Mouse (Mus musculus): ENCODE data around the gene Caskin1. TPM values are rescaled to one million over a fixed set of nuclear protein-coding genes. Genes with fewer than 3 reads are reported as not detected.

Gene Caskin1
- polyA plus RNA-seq, 1 experiment from 2014 or later = 2.9 TPM

GRCm38 (mm10) chr17:24469336-24469909, 19.0 kb upstream of the Caskin1 start:
- DNase-seq (ENCODE audit: low spot score) (no peak), ATAC-seq (ENCODE audit: low read depth) (no peak)
- Histone ChIP-seq H3K9me3 (ENCODE audit: control insufficient read depth, low read length) (no peaks in the 10 kb centered on the region), H3K36me3 (ENCODE audit: control insufficient read depth, insufficient read depth, low read length) (peaks cover 6% of the 10 kb centered on the region; the same call in 1 of the 2 replicates), H3K4me1 (ENCODE audit: control insufficient read depth, insufficient read depth, low read length) (peaks cover 14% of the 10 kb centered on the region), H3K4me3 (ENCODE audit: low read depth, low read length) (peak overlapping the region; percentile 89), H3K27me3 (replicated peaks; ENCODE audit: control insufficient read depth, insufficient read depth, low read length) (no peaks in the 10 kb centered on the region), H3K4me2 (ENCODE audit: low read depth, low read length) (peak overlapping the region; percentile 96), H3K9ac (ENCODE audit: low read depth, low read length) (peak overlapping the region; percentile 86), H3K27ac (replicated peaks; ENCODE audit: low read depth, low read length) (peak overlapping the region; percentile 76)
- 19% methylated on average over 7 of the region's 7 CpGs for WGBS

DNA sequence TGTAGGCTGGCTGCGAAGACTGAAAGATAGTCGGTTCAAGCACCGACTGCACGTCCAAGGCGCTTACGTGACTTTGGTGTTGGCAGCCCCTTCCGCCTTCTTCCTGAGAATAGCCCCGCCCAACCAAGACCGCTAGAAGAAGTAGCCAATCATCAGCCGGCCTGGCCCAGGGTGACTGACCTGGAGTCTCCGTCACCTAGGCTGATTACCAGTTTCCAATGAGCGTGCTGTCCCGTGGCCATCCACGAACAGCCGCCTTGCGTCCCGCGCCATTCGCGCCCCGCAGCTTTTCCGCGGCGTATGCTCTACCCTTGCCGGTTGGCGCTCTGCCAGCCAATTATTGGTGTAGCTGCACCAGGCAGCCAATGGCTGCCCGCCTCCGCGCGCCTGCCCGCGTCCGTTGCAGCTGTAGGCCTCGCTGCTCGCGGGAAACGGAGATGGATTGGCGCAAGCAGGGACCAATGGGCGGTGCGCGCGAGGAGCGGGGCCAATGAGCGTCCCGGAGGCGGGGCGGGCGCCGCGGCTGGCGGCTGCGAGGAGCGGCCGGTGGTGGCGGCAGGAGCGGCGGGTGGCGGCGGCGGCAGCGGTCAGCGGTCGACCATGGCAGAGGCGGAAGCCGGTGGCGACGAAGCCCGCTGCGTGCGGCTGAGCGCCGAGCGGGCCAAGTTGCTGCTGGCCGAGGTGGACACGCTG, 18.3 kb upstream of the Caskin1 start, which contains the start of the genes E4f1 and Pgp:
E4f1 (minus strand) TSS at position 404 of the 693 bp plus-strand sequence.
Pgp (plus strand) TSS at position 483 of the 693 bp plus-strand sequence.
- H3K4me2 ChIP-seq (ENCODE audit: low read depth, low read length) = peak within 1 kb of the TSS; percentile 96
- H3K27ac ChIP-seq (replicated peaks; ENCODE audit: low read depth, low read length) = peak within 1 kb of the TSS; percentile 76
- peaks cover 12% of the 10 kb centered on the region for H3K36me3 ChIP-seq (ENCODE audit: control insufficient read depth, insufficient read depth, low read length)
- peak within 1 kb of the TSS; percentile 89 for H3K4me3 ChIP-seq (ENCODE audit: low read depth, low read length)
- H3K27me3 ChIP-seq (replicated peaks; ENCODE audit: control insufficient read depth, insufficient read depth, low read length) = no peaks in the 10 kb centered on the region
- WGBS = under 1% methylated on average over 39 of the region's 75 CpGs
- no peaks in the 10 kb centered on the region for H3K9me3 ChIP-seq (ENCODE audit: control insufficient read depth, low read length)
- peaks cover 14% of the 10 kb centered on the region for H3K4me1 ChIP-seq (ENCODE audit: control insufficient read depth, insufficient read depth, low read length)
- ATAC-seq (ENCODE audit: low read depth) (peak; percentile 99), DNase-seq (ENCODE audit: low spot score) (peak; percentile 99)
- H3K9ac ChIP-seq (ENCODE audit: low read depth, low read length) = peak within 1 kb of the TSS; percentile 86

- DNase-seq (ENCODE audit: low spot score) = peak; percentile 11
- 1% methylated on average over 27 of the region's 68 CpGs for WGBS
- ATAC-seq (ENCODE audit: low read depth) = peak; percentile 14; the same call in 1 of the 2 replicates
Measured at GRCm38 (mm10) chr17:24470701-24471527, 17.5 kb upstream of the Caskin1 start.

GRCm38 (mm10) chr17:24472512-24472911, 15.9 kb upstream of the Caskin1 start:
- WGBS = 88% methylated on average over 4 of the region's 4 CpGs
- Histone ChIP-seq H3K4me2 (ENCODE audit: low read depth, low read length) (peak overlapping the region; percentile 96), H3K4me3 (ENCODE audit: low read depth, low read length) (no peak overlapping the region; the same call in 1 of the 2 replicates), H3K9ac (ENCODE audit: low read depth, low read length) (no peak overlapping the region), H3K27me3 (replicated peaks; ENCODE audit: control insufficient read depth, insufficient read depth, low read length) (no peaks in the 10 kb centered on the region), H3K4me1 (ENCODE audit: control insufficient read depth, insufficient read depth, low read length) (peaks cover 14% of the 10 kb centered on the region), H3K36me3 (ENCODE audit: control insufficient read depth, insufficient read depth, low read length) (peaks cover 36% of the 10 kb centered on the region), H3K27ac (replicated peaks; ENCODE audit: low read depth, low read length) (no peak overlapping the region), H3K9me3 (ENCODE audit: control insufficient read depth, low read length) (no peaks in the 10 kb centered on the region)
- ATAC-seq (ENCODE audit: low read depth) = no peak
- no peak for DNase-seq (ENCODE audit: low spot score)

More at GRCm38 (mm10) chr17:24470701-24471527, 17.5 kb upstream of the Caskin1 start:
- H3K27ac ChIP-seq (replicated peaks; ENCODE audit: low read depth, low read length) = peak overlapping the region; percentile 76
- H3K9me3 ChIP-seq (ENCODE audit: control insufficient read depth, low read length) = no peaks in the 10 kb centered on the region
- peaks cover 14% of the 10 kb centered on the region for H3K4me1 ChIP-seq (ENCODE audit: control insufficient read depth, insufficient read depth, low read length)
- H3K9ac ChIP-seq (ENCODE audit: low read depth, low read length) = peak overlapping the region; percentile 86
- peak overlapping the region; percentile 89 for H3K4me3 ChIP-seq (ENCODE audit: low read depth, low read length)
- no peaks in the 10 kb centered on the region for H3K27me3 ChIP-seq (replicated peaks; ENCODE audit: control insufficient read depth, insufficient read depth, low read length)
- H3K4me2 ChIP-seq (ENCODE audit: low read depth, low read length) = peak overlapping the region; percentile 96
- H3K36me3 ChIP-seq (ENCODE audit: control insufficient read depth, insufficient read depth, low read length) = peaks cover 20% of the 10 kb centered on the region

DNA sequence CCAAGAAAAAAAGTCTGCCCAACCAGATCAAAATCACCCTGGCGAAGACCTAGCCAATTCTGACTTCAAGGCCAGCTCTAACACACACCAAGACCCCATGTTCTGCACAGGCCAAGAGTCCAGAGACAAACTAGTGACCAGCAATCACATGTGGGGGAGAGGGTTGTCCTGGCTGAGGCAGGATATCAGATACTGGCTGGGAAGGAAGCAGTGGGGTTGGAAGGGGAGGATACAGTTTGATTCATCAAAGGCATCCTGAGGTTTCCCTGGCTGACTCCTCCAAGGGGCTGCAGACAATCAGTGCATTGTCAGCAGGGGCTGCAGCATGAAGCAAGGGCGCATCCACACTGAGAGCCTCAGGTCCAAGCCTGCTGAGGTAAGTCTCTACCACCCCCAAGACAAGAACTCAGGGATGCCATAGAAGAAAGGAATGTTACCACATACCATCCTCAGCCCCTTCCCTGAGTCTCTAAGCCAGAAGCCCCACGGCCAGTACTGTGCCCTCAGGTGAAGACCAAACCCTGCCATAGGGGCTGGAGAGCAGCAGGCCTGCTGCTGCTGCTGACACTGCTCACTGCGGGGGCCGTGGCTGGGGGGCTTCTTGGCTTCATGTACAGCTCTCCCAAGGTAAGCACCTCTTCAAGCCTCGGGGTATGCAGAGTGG, 14.7 kb upstream of the Caskin1 start, which contains the start of gene Bricd5:
Bricd5 (plus strand) TSS at position 273 of the 664 bp plus-strand sequence.
- H3K27me3 ChIP-seq (replicated peaks; ENCODE audit: control insufficient read depth, insufficient read depth, low read length) = no peaks in the 10 kb centered on the region

DNA sequence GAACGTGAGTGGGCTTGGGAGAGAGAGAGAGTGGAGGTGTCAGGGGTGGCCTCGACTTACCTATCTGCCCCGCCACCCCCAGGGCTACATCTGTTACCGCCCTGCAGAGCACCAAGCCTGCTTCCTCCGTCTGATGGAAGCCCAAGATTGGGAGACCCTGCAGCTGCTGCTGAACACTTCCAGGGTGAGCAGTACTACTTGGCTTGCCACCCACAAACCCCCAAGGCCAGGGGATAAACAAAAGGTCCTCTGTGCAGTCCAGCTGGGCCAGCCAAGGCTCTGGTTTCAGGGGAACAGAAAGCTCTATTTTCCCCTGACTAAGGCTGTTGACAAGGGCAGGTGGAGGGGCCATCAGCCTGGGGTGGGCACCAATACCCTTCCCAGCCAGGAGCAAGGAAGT, 13.8 kb upstream of the Caskin1 start:
- Histone ChIP-seq H3K9me3 (ENCODE audit: control insufficient read depth, low read length) (no peaks in the 10 kb centered on the region), H3K27ac (replicated peaks; ENCODE audit: low read depth, low read length) (no peak overlapping the region)

More for the DNA sequence above, 14.7 kb upstream of the Caskin1 start, which contains the start of gene Bricd5:
- H3K4me2 ChIP-seq (ENCODE audit: low read depth, low read length) = 0 out of 2 replicates have a peak within 1 kb of the TSS, but pooled peaks have one; percentile 96
- DNase-seq (ENCODE audit: low spot score) = no peak
- H3K4me1 ChIP-seq (ENCODE audit: control insufficient read depth, insufficient read depth, low read length) = peaks cover 20% of the 10 kb centered on the region
- 51% methylated on average over 5 of the region's 6 CpGs for WGBS
- H3K9me3 ChIP-seq (ENCODE audit: control insufficient read depth, low read length) = no peaks in the 10 kb centered on the region
- H3K36me3 ChIP-seq (ENCODE audit: control insufficient read depth, insufficient read depth, low read length) = peaks cover 40% of the 10 kb centered on the region
- H3K9ac ChIP-seq (ENCODE audit: low read depth, low read length) = no peak within 1 kb of the TSS; the same call in 1 of the 2 replicates
- H3K4me3 ChIP-seq (ENCODE audit: low read depth, low read length) = no peak within 1 kb of the TSS
- no peak within 1 kb of the TSS for H3K27ac ChIP-seq (replicated peaks; ENCODE audit: low read depth, low read length)
- no peak for ATAC-seq (ENCODE audit: low read depth)

DNA sequence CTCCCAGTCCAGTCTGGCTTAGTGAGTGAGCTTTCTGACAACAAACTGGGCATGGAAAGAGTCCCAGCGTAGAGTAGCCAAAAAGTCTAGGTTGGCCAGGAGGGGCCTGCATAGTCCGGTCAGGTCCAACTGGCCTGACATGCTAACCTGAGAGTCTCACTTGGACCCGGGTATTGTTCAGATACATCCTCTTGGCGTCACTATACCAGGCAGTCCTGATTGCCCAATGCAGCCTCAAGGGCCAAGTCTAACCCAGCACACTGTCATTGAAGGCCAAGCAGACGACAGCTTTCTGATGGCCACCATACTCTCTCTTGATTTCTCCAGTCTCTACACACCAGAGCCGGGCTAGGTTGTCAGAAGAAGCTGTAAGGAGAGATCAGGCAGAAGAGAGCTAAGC, 12.8 kb upstream of the Caskin1 start:
- Histone ChIP-seq H3K9me3 (ENCODE audit: control insufficient read depth, low read length) (no peaks in the 10 kb centered on the region), H3K4me1 (ENCODE audit: control insufficient read depth, insufficient read depth, low read length) (peaks cover 20% of the 10 kb centered on the region), H3K9ac (ENCODE audit: low read depth, low read length) (no peak overlapping the region), H3K4me2 (ENCODE audit: low read depth, low read length) (no peak overlapping the region), H3K27me3 (replicated peaks; ENCODE audit: control insufficient read depth, insufficient read depth, low read length) (no peaks in the 10 kb centered on the region), H3K4me3 (ENCODE audit: low read depth, low read length) (no peak overlapping the region), H3K27ac (replicated peaks; ENCODE audit: low read depth, low read length) (no peak overlapping the region), H3K36me3 (ENCODE audit: control insufficient read depth, insufficient read depth, low read length) (peaks cover 40% of the 10 kb centered on the region)
- WGBS = 88% methylated on average over 6 of the region's 6 CpGs
- ATAC-seq (ENCODE audit: low read depth) = no peak
- no peak for DNase-seq (ENCODE audit: low spot score)

More for the DNA sequence above, 13.8 kb upstream of the Caskin1 start:
- peak; percentile 56 for DNase-seq (ENCODE audit: low spot score)
- H3K4me1 ChIP-seq (ENCODE audit: control insufficient read depth, insufficient read depth, low read length) = peaks cover 20% of the 10 kb centered on the region
- no peaks in the 10 kb centered on the region for H3K27me3 ChIP-seq (replicated peaks; ENCODE audit: control insufficient read depth, insufficient read depth, low read length)
- 58% methylated on average over 5 of the region's 5 CpGs for WGBS
- H3K4me3 ChIP-seq (ENCODE audit: low read depth, low read length) = no peak overlapping the region
- peaks cover 40% of the 10 kb centered on the region for H3K36me3 ChIP-seq (ENCODE audit: control insufficient read depth, insufficient read depth, low read length)
- no peak overlapping the region for H3K9ac ChIP-seq (ENCODE audit: low read depth, low read length)
- no peak overlapping the region for H3K4me2 ChIP-seq (ENCODE audit: low read depth, low read length)
- no peak for ATAC-seq (ENCODE audit: low read depth)

Data from embryonic facial prominence, embryonic 14.5 days (tissue).